Mouse (Mus musculus): ENCODE results near the gene Ppp3ca. TPM values are rescaled to one million over a fixed set of nuclear protein-coding genes. Genes with fewer than 3 reads are reported as not detected.

Gene Ppp3ca
- polyA plus RNA-seq, 1 experiment from 2014 or later: 21.6 TPM

DNA sequence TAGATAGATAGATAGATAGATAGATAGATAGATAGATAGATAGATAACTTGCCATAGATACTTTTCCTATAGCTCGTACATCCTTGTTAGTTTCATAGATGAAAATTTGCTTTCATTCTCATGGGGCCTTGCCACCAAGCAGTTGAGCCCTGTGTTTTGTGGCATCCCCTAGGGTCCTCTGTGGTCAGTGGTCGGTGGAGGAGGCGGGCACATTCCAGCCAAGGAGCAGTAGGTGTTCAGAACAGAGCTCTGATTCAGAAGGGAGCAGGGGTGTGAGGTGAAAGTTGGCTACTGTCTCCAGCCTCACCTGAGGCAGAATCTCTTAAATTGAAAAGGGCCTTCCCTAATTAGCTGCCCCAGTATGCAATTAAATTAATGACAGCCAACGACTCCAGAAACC lies 36.1 kb downstream of the Ppp3ca start:
- H3K4me3 ChIP-seq (ENCODE audit: low read depth, low read length): no peak overlapping the region
- ATAC-seq (no peak), DNase-seq (no peak)
- TF ChIP-seq CTCF (IDR thresholded peaks at IDR 0.05; ENCODE audit: low read depth) (no peak), EP300 (IDR thresholded peaks at IDR 0.05; ENCODE audit: low read depth) (no peak)
- H3K9me3 ChIP-seq (ENCODE audit: low read length): no peaks in the 10 kb centered on the region
- H3K27ac ChIP-seq (ENCODE audit: low read depth): no peak overlapping the region
- no peak overlapping the region for H3K9ac ChIP-seq (replicated peaks)
- H3K27me3 ChIP-seq (ENCODE audit: insufficient read depth, low read length): no peaks in the 10 kb centered on the region
- no peaks in the 10 kb centered on the region for H3K36me3 ChIP-seq (replicated peaks; ENCODE audit: insufficient read depth, low read length)
- H3K4me1 ChIP-seq (ENCODE audit: insufficient read depth): peaks cover 26% of the 10 kb centered on the region
- WGBS (ENCODE audit: insufficient replicate concordance): 64% methylated on average over 4 of the region's 4 CpGs
- no peak overlapping the region for H3K4me2 ChIP-seq (ENCODE audit: low read depth, low read length)

DNA sequence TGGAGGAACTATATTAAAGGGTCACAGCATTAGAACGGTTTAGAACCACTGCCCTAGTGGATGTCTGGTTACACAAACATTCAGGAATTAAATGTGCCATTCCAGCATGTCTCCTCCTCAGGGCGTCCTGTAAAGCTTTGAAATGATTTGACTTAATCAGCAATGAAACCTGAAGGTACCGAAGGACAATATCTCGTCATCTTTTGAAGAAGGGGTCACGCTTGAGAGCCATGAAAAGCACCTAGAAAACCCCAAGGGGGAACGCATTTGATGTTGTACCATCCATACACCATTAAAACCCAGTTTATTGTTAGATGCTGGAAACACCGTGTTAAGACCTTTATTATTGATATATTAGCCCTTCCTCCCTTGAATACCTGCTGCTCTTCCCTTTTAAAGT lies 36.8 kb downstream of the Ppp3ca start:
- WGBS (ENCODE audit: insufficient replicate concordance): 83% methylated on average over 7 of the region's 7 CpGs
- Histone ChIP-seq H3K27me3 (ENCODE audit: insufficient read depth, low read length) (no peaks in the 10 kb centered on the region), H3K4me1 (ENCODE audit: insufficient read depth) (peaks cover 26% of the 10 kb centered on the region), H3K4me3 (ENCODE audit: low read depth, low read length) (no peak overlapping the region), H3K9ac (replicated peaks) (no peak overlapping the region), H3K4me2 (ENCODE audit: low read depth, low read length) (no peak overlapping the region), H3K27ac (ENCODE audit: low read depth) (no peak overlapping the region), H3K9me3 (ENCODE audit: low read length) (no peaks in the 10 kb centered on the region), H3K36me3 (replicated peaks; ENCODE audit: insufficient read depth, low read length) (no peaks in the 10 kb centered on the region)
- no peak for TF ChIP-seq CTCF (IDR thresholded peaks at IDR 0.05; ENCODE audit: low read depth)
- TF ChIP-seq EP300 (IDR thresholded peaks at IDR 0.05; ENCODE audit: low read depth): no peak
- no peak for ATAC-seq
- no peak for DNase-seq

DNA sequence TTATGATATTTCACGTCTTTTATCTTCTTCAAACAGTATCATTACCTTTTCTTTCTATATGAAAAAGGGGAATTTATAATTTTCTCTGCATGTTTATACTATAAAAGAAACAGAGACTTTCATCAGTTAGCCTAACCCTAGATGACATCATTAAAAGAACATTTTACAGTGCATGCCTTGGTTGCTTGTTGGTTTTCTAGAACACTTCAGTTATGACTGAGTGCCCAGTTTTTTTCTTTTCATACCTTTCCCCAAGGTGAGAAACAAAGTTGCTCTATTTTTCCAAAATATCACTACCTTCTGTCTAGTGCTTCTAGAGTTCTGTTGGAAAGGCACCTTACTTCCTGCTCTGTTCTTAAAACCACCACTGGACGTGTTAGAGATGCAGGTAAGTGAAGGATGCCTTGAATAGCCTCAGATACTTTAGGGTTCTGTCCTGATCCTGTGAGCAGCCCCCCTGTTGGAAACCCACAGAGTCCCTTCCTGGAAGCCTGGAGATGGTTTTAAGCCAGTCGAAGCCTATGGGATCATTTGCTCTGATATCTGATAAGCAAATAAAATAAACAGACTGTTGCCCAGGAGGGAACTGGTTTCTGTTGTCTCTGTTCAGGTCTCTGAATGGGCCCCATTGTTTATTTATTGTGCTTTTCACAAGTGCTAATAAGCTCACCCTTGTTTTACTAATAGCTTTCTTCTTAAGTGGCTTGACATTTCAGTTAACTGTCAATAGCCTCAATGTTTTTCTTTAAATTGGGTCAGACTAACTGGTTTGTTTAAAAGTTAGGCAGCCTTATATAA lies 37.5 kb downstream of the Ppp3ca start:
- no peak for ATAC-seq
- WGBS (ENCODE audit: insufficient replicate concordance): 57% methylated on average over 3 of the region's 3 CpGs
- no peak for TF ChIP-seq CTCF (IDR thresholded peaks at IDR 0.05; ENCODE audit: low read depth)
- TF ChIP-seq EP300 (IDR thresholded peaks at IDR 0.05; ENCODE audit: low read depth): no peak
- no peaks in the 10 kb centered on the region for H3K9me3 ChIP-seq (ENCODE audit: low read length)
- H3K4me1 ChIP-seq (ENCODE audit: insufficient read depth): peaks cover 26% of the 10 kb centered on the region
- no peaks in the 10 kb centered on the region for H3K27me3 ChIP-seq (ENCODE audit: insufficient read depth, low read length)
- H3K4me2 ChIP-seq (ENCODE audit: low read depth, low read length): no peak overlapping the region
- H3K9ac ChIP-seq (replicated peaks): no peak overlapping the region
- no peaks in the 10 kb centered on the region for H3K36me3 ChIP-seq (replicated peaks; ENCODE audit: insufficient read depth, low read length)
- no peak overlapping the region for H3K4me3 ChIP-seq (ENCODE audit: low read depth, low read length)
- DNase-seq: no peak
- H3K27ac ChIP-seq (ENCODE audit: low read depth): peak overlapping the region; percentile 0; the same call in 1 of the 2 replicates

DNA sequence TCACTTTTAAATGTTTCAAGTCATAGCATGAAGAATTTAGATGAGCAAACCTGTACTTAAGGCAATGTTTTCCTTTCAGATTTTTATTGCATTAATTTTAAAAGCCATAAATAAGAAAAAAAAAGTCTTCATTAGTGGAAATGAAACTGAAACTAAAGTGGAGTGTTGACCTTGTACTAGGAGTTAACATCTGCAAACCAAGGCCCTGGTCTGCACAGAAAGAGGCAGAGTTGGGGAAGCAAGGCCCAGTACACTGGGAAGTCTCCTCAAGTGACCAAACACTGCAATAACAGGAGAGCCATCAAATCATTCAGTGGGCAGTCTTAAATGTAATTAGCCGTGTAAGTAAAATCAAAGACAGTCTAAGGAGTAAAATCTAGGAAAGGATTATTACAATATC lies 38.3 kb downstream of the Ppp3ca start:
- Histone ChIP-seq H3K9ac (replicated peaks) (no peak overlapping the region), H3K27ac (ENCODE audit: low read depth) (peak overlapping the region; percentile 61; the same call in 1 of the 2 replicates), H3K4me1 (ENCODE audit: insufficient read depth) (peaks cover 26% of the 10 kb centered on the region), H3K4me2 (ENCODE audit: low read depth, low read length) (no peak overlapping the region), H3K4me3 (ENCODE audit: low read depth, low read length) (no peak overlapping the region), H3K27me3 (ENCODE audit: insufficient read depth, low read length) (no peaks in the 10 kb centered on the region), H3K36me3 (replicated peaks; ENCODE audit: insufficient read depth, low read length) (no peaks in the 10 kb centered on the region), H3K9me3 (ENCODE audit: low read length) (no peaks in the 10 kb centered on the region)
- 27% methylated on average over 1 of the region's 1 CpGs for WGBS (ENCODE audit: insufficient replicate concordance)
- no peak for DNase-seq
- ATAC-seq: peak; percentile 47; the same call in 1 of the 2 replicates
- TF ChIP-seq CTCF (IDR thresholded peaks at IDR 0.05; ENCODE audit: low read depth) (no peak), EP300 (IDR thresholded peaks at IDR 0.05; ENCODE audit: low read depth) (no peak)

DNA sequence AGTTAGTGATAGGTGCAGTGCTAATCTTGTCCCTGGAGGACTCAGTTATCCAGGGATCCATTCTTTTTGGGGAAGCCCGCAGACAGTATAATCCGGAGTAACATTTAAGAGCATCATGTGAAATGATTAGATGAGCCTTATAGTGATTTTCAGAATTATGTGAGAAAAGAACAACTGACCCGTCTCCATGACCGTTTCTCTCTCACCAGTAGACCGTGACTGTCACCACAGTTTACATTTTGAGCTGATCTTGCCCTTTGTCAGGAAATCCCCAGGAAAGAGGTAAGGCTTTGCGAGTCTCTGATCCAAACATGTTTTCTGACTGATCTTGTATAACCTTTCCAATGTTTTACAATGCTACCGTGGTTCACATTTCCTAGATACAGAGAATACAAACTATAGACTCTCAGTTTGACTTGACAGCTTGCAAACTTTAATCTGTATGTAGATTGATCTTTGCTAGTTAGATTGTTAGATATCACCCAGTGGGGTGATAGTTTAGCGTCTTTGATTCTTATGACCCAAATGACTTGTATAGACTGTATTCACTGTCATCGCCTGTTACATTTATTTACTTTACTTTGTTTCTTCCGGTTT lies 40.5 kb downstream of the Ppp3ca start:
- Histone ChIP-seq H3K9me3 (ENCODE audit: low read length) (no peaks in the 10 kb centered on the region), H3K36me3 (replicated peaks; ENCODE audit: insufficient read depth, low read length) (no peaks in the 10 kb centered on the region), H3K9ac (replicated peaks) (no peak overlapping the region), H3K4me2 (ENCODE audit: low read depth, low read length) (no peak overlapping the region), H3K4me3 (ENCODE audit: low read depth, low read length) (no peak overlapping the region), H3K4me1 (ENCODE audit: insufficient read depth) (peaks cover 26% of the 10 kb centered on the region), H3K27ac (ENCODE audit: low read depth) (no peak overlapping the region), H3K27me3 (ENCODE audit: insufficient read depth, low read length) (no peaks in the 10 kb centered on the region)
- DNase-seq (no peak), ATAC-seq (no peak)
- no peak for TF ChIP-seq EP300 (IDR thresholded peaks at IDR 0.05; ENCODE audit: low read depth)
- TF ChIP-seq CTCF (IDR thresholded peaks at IDR 0.05; ENCODE audit: low read depth): no peak
- WGBS (ENCODE audit: insufficient replicate concordance): 53% methylated on average over 10 of the region's 10 CpGs

DNA sequence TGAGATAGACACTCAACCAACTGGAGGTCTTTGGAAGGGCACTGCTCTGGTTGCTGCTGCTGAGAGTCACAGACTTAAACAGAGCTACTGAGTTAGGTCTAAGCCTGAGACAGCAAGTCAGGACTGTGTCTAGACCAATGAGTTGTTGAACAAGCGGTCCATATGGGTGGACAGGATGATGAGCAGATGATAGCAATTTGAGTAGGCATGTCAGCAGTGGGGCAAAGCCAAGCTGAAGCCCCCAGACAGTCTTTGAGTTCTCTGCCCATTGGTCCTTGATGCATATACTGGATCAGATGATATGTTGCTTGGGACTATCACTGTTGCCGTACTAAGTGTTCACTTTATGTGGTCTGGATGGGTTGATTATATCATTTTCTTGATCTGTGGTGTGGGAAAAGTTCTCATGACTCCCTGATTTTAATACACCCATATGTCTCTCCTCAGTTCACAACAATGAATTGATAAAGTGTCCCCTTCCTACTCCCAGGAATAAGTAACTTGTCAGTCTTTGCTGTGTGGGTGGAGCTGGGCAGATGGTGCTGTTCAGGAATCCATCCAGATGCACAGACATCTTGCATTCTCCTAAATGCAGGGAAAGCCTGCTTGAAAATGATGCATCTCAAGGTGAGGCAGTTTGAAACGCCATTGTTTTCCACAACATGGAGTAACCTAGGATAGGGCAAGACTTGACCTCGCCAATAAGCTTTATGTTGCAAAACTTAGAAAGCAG lies 44.5 kb downstream of the Ppp3ca start:
- Histone ChIP-seq H3K4me2 (ENCODE audit: low read depth, low read length) (no peak overlapping the region), H3K4me1 (ENCODE audit: insufficient read depth) (0 out of 2 replicates have a peak, but pooled peaks cover 7% of the 10 kb centered on the region), H3K9ac (replicated peaks) (no peak overlapping the region), H3K4me3 (ENCODE audit: low read depth, low read length) (no peak overlapping the region), H3K36me3 (replicated peaks; ENCODE audit: insufficient read depth, low read length) (no peaks in the 10 kb centered on the region), H3K27me3 (ENCODE audit: insufficient read depth, low read length) (no peaks in the 10 kb centered on the region), H3K9me3 (ENCODE audit: low read length) (no peaks in the 10 kb centered on the region), H3K27ac (ENCODE audit: low read depth) (no peak overlapping the region)
- DNase-seq (no peak), ATAC-seq (no peak)
- WGBS (ENCODE audit: insufficient replicate concordance): 77% methylated on average over 4 of the region's 4 CpGs
- no peak for TF ChIP-seq CTCF (IDR thresholded peaks at IDR 0.05; ENCODE audit: low read depth)
- TF ChIP-seq EP300 (IDR thresholded peaks at IDR 0.05; ENCODE audit: low read depth): no peak

Measured in liver, postnatal 0 days (tissue).